Mouse (Mus musculus) forebrain, embryonic 15.5 days (tissue): ENCODE measurements at regions not wholly inside any gene's neighbourhood (a gene's known extent, or its start where the extent isn't known, plus 50 kb on each side); places are given as distances from the start of the nearest gene placed in this dataset.

Experiments used
- ATAC-seq: fragments of 200-750 bp; cut with Nextera tagmentation; replicated peaks from 2 replicates; pipeline ENCODE4 v1.8.0; 2017; ENCODE audit warnings: mild to moderate bottlenecking, moderate TSS enrichment, moderate library complexity
- H3K27ac ChIP-seq: fragments of 300-500 bp; sonication (generic); replicated peaks from 2 replicates; pipeline ENCODE4 v1.5.1; 2015; ENCODE audit warnings: mild to moderate bottlenecking, inconsistent platforms
- H3K27me3 ChIP-seq: fragments of 300-500 bp; sonication (generic); 2 replicates; pipeline ENCODE4 v1.6.1; 2015; ENCODE audit warnings: inconsistent platforms
- H3K36me3 ChIP-seq: fragments of 300-500 bp; sonication (generic); 2 replicates; pipeline ENCODE4 v1.6.1; 2015; ENCODE audit warnings: mild to moderate bottlenecking, inconsistent platforms
- H3K4me1 ChIP-seq: fragments of 300-500 bp; sonication (generic); 2 replicates; pipeline ENCODE4 v1.6.1; 2015; ENCODE audit warnings: inconsistent platforms
- H3K4me2 ChIP-seq: fragments of 300-500 bp; sonication (generic); replicated peaks from 2 replicates; pipeline ENCODE4 v1.6.1; 2015; ENCODE audit warnings: mild to moderate bottlenecking, inconsistent platforms
- H3K4me3 ChIP-seq: fragments of 300-500 bp; sonication (generic); 2 replicates; pipeline ENCODE4 v1.5.1; 2015; ENCODE audit warnings: mild to moderate bottlenecking, inconsistent platforms
- H3K9ac ChIP-seq: fragments of 300-500 bp; sonication (generic); replicated peaks from 2 replicates; pipeline ENCODE4 v1.6.1; 2015; ENCODE audit warnings: mild to moderate bottlenecking, inconsistent platforms
- H3K9me3 ChIP-seq: fragments of 300-500 bp; sonication (generic); 2 replicates; pipeline ENCODE4 v1.6.1; 2016; ENCODE audit warnings: inconsistent platforms
- WGBS: fragments of 180-500 bp; shearing (Covaris S2); methylation state at CpG from one replicate; pipeline ENCODE4 v1.1.7; 2015; ENCODE audit warnings: mixed read lengths; 5-methylcytosine and 5-hydroxymethylcytosine counted together

GRCm38 (mm10) chr4:31410157-31410556, 553.7 kb upstream of the Map3k7 start:
- Histone ChIP-seq H3K27ac (no peak overlapping the region), H3K4me1 (peaks cover 14% of the 10 kb centered on the region), H3K9me3 (no peaks in the 10 kb centered on the region), H3K4me3 (no peak overlapping the region), H3K4me2 (no peak overlapping the region), H3K27me3 (no peaks in the 10 kb centered on the region), H3K36me3 (no peaks in the 10 kb centered on the region), H3K9ac (no peak overlapping the region)
- ATAC-seq, result no peak; the same call in 1 of the 2 replicates
- 43% methylated on average over 3 of the region's 3 CpGs for WGBS

- Histone ChIP-seq H3K4me3 (no peak overlapping the region), H3K27ac (no peak overlapping the region), H3K36me3 (no peaks in the 10 kb centered on the region), H3K9ac (no peak overlapping the region), H3K9me3 (no peaks in the 10 kb centered on the region), H3K4me1 (peaks cover 9% of the 10 kb centered on the region; the same call in 1 of the 2 replicates), H3K27me3 (no peaks in the 10 kb centered on the region), H3K4me2 (no peak overlapping the region)
- 81% methylated on average over 9 of the region's 9 CpGs for WGBS
- ATAC-seq, result no peak
Measured at GRCm38 (mm10) chr4:31411770-31412525, 551.9 kb upstream of the Map3k7 start.

- H3K4me2 ChIP-seq, result no peak overlapping the region
- H3K4me1 ChIP-seq, result peaks cover 6% of the 10 kb centered on the region; the same call in 1 of the 2 replicates
- no peak overlapping the region for H3K9ac ChIP-seq
- no peak overlapping the region for H3K4me3 ChIP-seq
- H3K27ac ChIP-seq, result no peak overlapping the region
- WGBS, result 93% methylated on average over 4 of the region's 4 CpGs
- no peak for ATAC-seq
- no peaks in the 10 kb centered on the region for H3K9me3 ChIP-seq
- H3K36me3 ChIP-seq, result no peaks in the 10 kb centered on the region
- H3K27me3 ChIP-seq, result no peaks in the 10 kb centered on the region
Measured at GRCm38 (mm10) chr4:31417161-31417560, 546.7 kb upstream of the Map3k7 start.

DNA sequence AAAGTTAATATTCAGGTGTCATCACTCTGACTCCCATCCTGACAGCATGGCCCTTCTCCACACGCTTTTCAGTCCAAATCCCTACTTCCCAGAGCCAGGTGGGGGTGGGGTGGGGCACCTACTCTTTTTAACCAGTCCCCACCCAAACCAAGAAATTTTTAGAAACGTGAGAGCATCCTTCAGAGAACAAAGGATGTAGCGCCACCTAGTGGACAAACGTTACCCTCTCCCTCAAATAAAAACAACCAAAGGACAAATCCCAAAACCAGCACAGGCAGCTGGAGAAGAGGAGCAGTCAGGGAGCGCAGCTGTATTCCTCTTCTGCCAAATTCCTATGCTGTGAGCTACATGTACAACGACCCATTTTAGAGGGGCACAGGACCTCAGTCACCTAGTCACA, 544.7 kb upstream of the Map3k7 start:
- Histone ChIP-seq H3K9ac (no peak overlapping the region), H3K27ac (no peak overlapping the region), H3K4me1 (no peaks in the 10 kb centered on the region), H3K4me2 (no peak overlapping the region), H3K27me3 (no peaks in the 10 kb centered on the region), H3K36me3 (no peaks in the 10 kb centered on the region), H3K4me3 (no peak overlapping the region), H3K9me3 (no peaks in the 10 kb centered on the region)
- peak; percentile 66 for ATAC-seq
- 8% methylated on average over 6 of the region's 6 CpGs for WGBS

- H3K9me3 ChIP-seq, result no peaks in the 10 kb centered on the region
- H3K36me3 ChIP-seq, result no peaks in the 10 kb centered on the region
- no peaks in the 10 kb centered on the region for H3K4me1 ChIP-seq
- WGBS, result 88% methylated on average over 9 of the region's 9 CpGs
- H3K4me2 ChIP-seq, result no peak overlapping the region
- no peak for ATAC-seq
- H3K27me3 ChIP-seq, result no peaks in the 10 kb centered on the region
- H3K27ac ChIP-seq, result no peak overlapping the region
- no peak overlapping the region for H3K4me3 ChIP-seq
- H3K9ac ChIP-seq, result no peak overlapping the region
Measured at GRCm38 (mm10) chr4:31420167-31420566, 543.7 kb upstream of the Map3k7 start.

- no peak overlapping the region for H3K27ac ChIP-seq
- no peaks in the 10 kb centered on the region for H3K4me1 ChIP-seq
- no peaks in the 10 kb centered on the region for H3K36me3 ChIP-seq
- H3K9me3 ChIP-seq, result no peaks in the 10 kb centered on the region
- H3K4me2 ChIP-seq, result no peak overlapping the region
- no peak for ATAC-seq
- no peak overlapping the region for H3K4me3 ChIP-seq
- WGBS, result 68% methylated on average over 5 of the region's 5 CpGs
- H3K27me3 ChIP-seq, result no peaks in the 10 kb centered on the region
- no peak overlapping the region for H3K9ac ChIP-seq
Measured at GRCm38 (mm10) chr4:31421386-31421785, 542.5 kb upstream of the Map3k7 start.

DNA sequence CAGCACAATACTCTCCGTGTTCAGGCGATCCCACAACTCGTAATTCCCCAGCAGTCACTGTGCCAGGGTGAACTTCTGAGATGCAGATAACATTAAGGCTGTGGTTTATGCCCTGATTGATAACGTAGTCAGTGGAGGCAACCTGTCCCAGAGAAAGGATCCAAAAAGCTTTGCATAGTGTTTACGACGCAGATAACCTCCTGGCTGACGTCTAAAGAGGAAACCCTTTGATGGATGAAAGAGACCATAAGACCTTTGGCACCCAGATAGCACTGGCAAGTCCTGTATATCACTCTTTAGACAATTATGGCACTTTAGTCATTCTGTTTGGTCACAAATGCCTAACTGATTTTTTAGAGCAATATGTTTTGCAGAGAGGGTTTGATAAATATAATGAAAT, 538.8 kb upstream of the Map3k7 start:
- ATAC-seq, result no peak
- Histone ChIP-seq H3K36me3 (no peaks in the 10 kb centered on the region), H3K9me3 (no peaks in the 10 kb centered on the region), H3K27me3 (no peaks in the 10 kb centered on the region), H3K4me2 (no peak overlapping the region), H3K4me1 (no peaks in the 10 kb centered on the region), H3K27ac (no peak overlapping the region), H3K4me3 (no peak overlapping the region), H3K9ac (no peak overlapping the region)
- 75% methylated on average over 7 of the region's 7 CpGs for WGBS

DNA sequence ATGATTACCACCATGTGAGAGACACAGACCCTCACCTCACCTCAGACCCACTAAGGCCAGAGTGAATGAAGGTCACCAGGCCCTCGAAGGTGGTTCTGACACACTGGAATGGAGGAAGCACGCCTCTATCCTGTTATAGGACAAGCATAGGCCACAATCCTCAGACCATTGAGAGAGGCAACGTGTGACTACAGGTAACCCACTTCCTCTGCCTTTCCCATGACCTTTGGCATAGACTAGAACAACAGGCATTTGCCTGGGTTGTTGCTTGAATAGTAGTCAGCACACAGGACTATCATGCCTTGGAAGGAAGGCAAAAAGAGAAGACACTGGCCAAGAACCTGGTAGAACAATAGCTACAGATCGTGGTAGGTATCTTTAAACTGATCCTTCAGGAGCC, 538.2 kb upstream of the Map3k7 start:
- H3K9ac ChIP-seq, result no peak overlapping the region
- H3K4me2 ChIP-seq, result no peak overlapping the region
- no peak overlapping the region for H3K4me3 ChIP-seq
- no peaks in the 10 kb centered on the region for H3K36me3 ChIP-seq
- no peaks in the 10 kb centered on the region for H3K9me3 ChIP-seq
- WGBS, result 89% methylated on average over 4 of the region's 4 CpGs
- H3K27ac ChIP-seq, result no peak overlapping the region
- H3K4me1 ChIP-seq, result no peaks in the 10 kb centered on the region
- ATAC-seq, result no peak
- no peaks in the 10 kb centered on the region for H3K27me3 ChIP-seq

- Histone ChIP-seq H3K9ac (no peak overlapping the region), H3K4me1 (no peaks in the 10 kb centered on the region), H3K4me2 (no peak overlapping the region), H3K36me3 (no peaks in the 10 kb centered on the region), H3K9me3 (no peaks in the 10 kb centered on the region), H3K4me3 (no peak overlapping the region), H3K27me3 (no peaks in the 10 kb centered on the region), H3K27ac (no peak overlapping the region)
- no peak for ATAC-seq
- 78% methylated on average over 7 of the region's 7 CpGs for WGBS
Measured at GRCm38 (mm10) chr4:31426169-31427030, 537.5 kb upstream of the Map3k7 start.

- no peak overlapping the region for H3K9ac ChIP-seq
Measured at GRCm38 (mm10) chr4:31433943-31434342, 530.0 kb upstream of the Map3k7 start.

GRCm38 (mm10) chr4:31454898-31455297, 509.0 kb upstream of the Map3k7 start:
- 75% methylated on average over 7 of the region's 7 CpGs for WGBS
- ATAC-seq, result no peak

More at GRCm38 (mm10) chr4:31433943-31434342, 530.0 kb upstream of the Map3k7 start:
- no peak overlapping the region for H3K4me3 ChIP-seq
- H3K9me3 ChIP-seq, result no peaks in the 10 kb centered on the region
- ATAC-seq, result no peak
- WGBS, result 93% methylated on average over 7 of the region's 7 CpGs
- no peak overlapping the region for H3K27ac ChIP-seq
- H3K4me1 ChIP-seq, result no peaks in the 10 kb centered on the region
- H3K4me2 ChIP-seq, result no peak overlapping the region
- H3K36me3 ChIP-seq, result no peaks in the 10 kb centered on the region
- no peaks in the 10 kb centered on the region for H3K27me3 ChIP-seq

GRCm38 (mm10) chr4:31455466-31455865, 508.4 kb upstream of the Map3k7 start:
- H3K9me3 ChIP-seq, result no peaks in the 10 kb centered on the region
- no peaks in the 10 kb centered on the region for H3K27me3 ChIP-seq
- no peak overlapping the region for H3K9ac ChIP-seq
- 0 out of 2 replicates have a peak, but pooled peaks cover 2% of the 10 kb centered on the region for H3K4me1 ChIP-seq
- no peak overlapping the region for H3K4me3 ChIP-seq
- 86% methylated on average over 4 of the region's 4 CpGs for whole genome bisulfite sequencing
- H3K36me3 ChIP-seq, result no peaks in the 10 kb centered on the region
- ATAC-seq, result no peak
- H3K27ac ChIP-seq, result no peak overlapping the region
- no peak overlapping the region for H3K4me2 ChIP-seq

More at GRCm38 (mm10) chr4:31454898-31455297, 509.0 kb upstream of the Map3k7 start:
- Histone ChIP-seq H3K27ac (no peak overlapping the region), H3K9me3 (no peaks in the 10 kb centered on the region), H3K27me3 (no peaks in the 10 kb centered on the region), H3K4me3 (no peak overlapping the region), H3K36me3 (no peaks in the 10 kb centered on the region), H3K4me2 (no peak overlapping the region), H3K9ac (no peak overlapping the region), H3K4me1 (0 out of 2 replicates have a peak, but pooled peaks cover 2% of the 10 kb centered on the region)
